Mouse (Mus musculus): ENCODE measurements around the gene Slit3. TPM values are rescaled to one million over a fixed set of nuclear protein-coding genes. Genes with fewer than 3 reads are reported as not detected.

The Slit3 gene
- polyA plus RNA-seq, 2 experiments: 0.20 to 0.23 TPM

DNA sequence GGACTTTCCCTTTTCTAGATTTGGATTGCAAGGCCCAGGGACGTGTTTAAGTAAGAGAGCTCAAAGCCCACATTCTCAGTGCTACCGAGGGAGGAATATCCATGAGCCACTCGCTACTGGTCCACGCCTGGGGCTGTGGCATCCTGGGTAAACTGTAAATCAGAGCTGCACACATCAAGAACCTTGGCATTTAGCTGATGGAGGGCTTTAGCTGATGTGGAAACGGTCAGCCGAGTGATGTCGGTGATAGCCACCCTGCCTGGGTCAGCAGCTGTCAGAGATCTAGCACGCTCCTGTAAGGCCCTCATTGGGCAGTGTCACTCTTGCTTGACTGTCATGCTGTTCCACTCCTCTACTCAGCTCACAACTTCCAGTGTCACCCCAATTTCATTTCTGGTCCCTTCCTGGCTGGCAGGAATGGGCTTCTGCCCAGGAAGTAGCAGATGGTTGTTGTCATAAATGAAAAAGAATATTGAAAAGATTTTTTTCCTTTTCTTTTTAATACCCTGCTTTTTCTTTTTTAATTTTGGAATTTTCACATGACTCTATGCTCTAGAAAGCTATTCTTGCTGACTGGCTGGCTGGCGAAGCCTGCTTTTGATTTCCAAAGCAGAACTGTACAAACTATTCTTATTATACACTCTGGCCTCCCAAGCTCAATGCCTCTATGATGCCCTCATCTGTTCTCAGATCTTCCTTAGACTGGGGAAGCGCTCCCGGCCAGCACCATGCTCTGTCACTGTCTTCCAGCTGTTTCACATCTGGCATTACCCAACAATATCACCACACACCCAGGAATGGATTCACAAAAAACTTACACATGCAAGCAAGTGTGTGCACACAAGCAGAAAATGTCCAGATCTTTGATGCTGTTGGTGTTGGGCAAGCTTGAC, 635.6 kb downstream of the Slit3 start:
- Histone ChIP-seq H3K9ac (replicated peaks) (no peak overlapping the region), H3K4me1 (replicated peaks; ENCODE audit: control insufficient read depth in 2 of 2, insufficient read depth in 2 of 2, low read length in 1 of 2) (no peaks in the 10 kb centered on the region), H3K27ac (no peak overlapping the region), H3K4me3 (ENCODE audit: insufficient read depth in 1 of 2, low read depth in 2 of 2, low read length in 2 of 2) (no peak overlapping the region), H3K9me3 (ENCODE audit: control insufficient read depth, low read length) (no peaks in the 10 kb centered on the region), H3K27me3 (ENCODE audit: control insufficient read depth, insufficient read depth, low read length) (no peaks in the 10 kb centered on the region), H3K36me3 (replicated peaks; ENCODE audit: control insufficient read depth, insufficient read depth, low read depth) (no peaks in the 10 kb centered on the region), H3K4me2 (ENCODE audit: low read depth) (no peak overlapping the region)
- WGBS (ENCODE audit: insufficient replicate concordance): 70% methylated on average over 11 of the region's 11 CpGs
- ATAC-seq (ENCODE audit: insufficient read depth) (no peak), DNase-seq (ENCODE audit: low read depth in 3 of 3, low spot score in 3 of 3) (no peak)
- TF ChIP-seq EP300 (IDR thresholded peaks at IDR 0.05; ENCODE audit: low read depth): no peak
- TF ChIP-seq CTCF (IDR thresholded peaks at IDR 0.05; ENCODE audit: low read depth): no peak

MicroRNAs within 50 kb of the gene (microRNA counts, 519-probe panel; counts per million panel counts)
- microRNA mmu-miR-218: 69.9 counts per million

Small RNA genes within 50 kb of the gene (microRNA-seq; reads per million reads assigned to microRNA genes)
- gene Mir218-2: 3.0 reads per million

Measured in liver, embryonic 14.5 days (tissue).